ENCODE assay signal across 20 mouse cellular contexts in genomic region chr9:96783667-96784066, GRCm38 (mm10). TPM values are rescaled to one million over a fixed set of nuclear protein-coding genes. Genes with fewer than 3 reads are reported as not detected.
DNase-seq lines count a peak whose midpoint lies in the region; ATAC-seq lines count a peak whose summit lies in the region.
"Had no signal": no experiment of that assay in that cellular context is flagged by ENCODE, and none has a peak within 500 bp of the region (broad histone marks: within the 10 kb centered on the region; RNA-seq: fewer than 3 reads in every experiment).

No protein-coding gene starts in this region.

- no peak overlapping the region for H3K4me3 ChIP-seq in heart, embryonic 12.5 days
- H3K4me3 ChIP-seq in megakaryocyte, embryonic 14.5 days (replicated peaks): peak overlapping the region; percentile 12
- H3K4me3 ChIP-seq: heart, adult 2 months; kidney, embryonic 15.5 days; layer of hippocampus, adult 2 months; left cerebral cortex, adult 2 months; limb, embryonic 13.5 days; midbrain, embryonic 15.5 days; neural tube, embryonic 12.5 days; stomach, embryonic 15.5 days had no signal

- DNase-seq in heart, postnatal 36 days: no peak
- DNase-seq in thymus, postnatal 0 days (ENCODE audit: low spot score): peak; percentile 67
- DNase-seq in thymus, adult 18-20 months: no peak
- no peak for DNase-seq in cerebellum, postnatal 25 days
- no peak for DNase-seq in embryo, embryonic 10.5 days (ENCODE audit: low spot score)
- no peak for DNase-seq in layer of hippocampus, adult 18-20 months (ENCODE audit: low spot score in 2 of 2)
- DNase-seq: cerebellum, adult 2 months; embryo, embryonic 11 days; heart, adult 2 months had no signal

- H3K9ac ChIP-seq in heart, embryonic 12.5 days: no peak overlapping the region
- H3K9ac ChIP-seq: kidney, embryonic 15.5 days; limb, embryonic 13.5 days; midbrain, embryonic 15.5 days; neural tube, embryonic 12.5 days; stomach, embryonic 15.5 days had no signal

- peak overlapping the region; percentile 45 for H3K27ac ChIP-seq in heart, embryonic 12.5 days (ENCODE audit: poor library complexity, severe bottlenecking)
- H3K27ac ChIP-seq: heart, adult 2 months; kidney, embryonic 15.5 days; layer of hippocampus, adult 2 months; left cerebral cortex, adult 2 months; limb, embryonic 13.5 days; midbrain, embryonic 15.5 days; neural tube, embryonic 12.5 days; stomach, embryonic 15.5 days had no signal

- intact Hi-C loops in heart, postnatal 36 days (cut with DNase I): no loop called here

- no peaks in the 10 kb centered on the region for H3K27me3 ChIP-seq in heart, embryonic 12.5 days (replicated peaks)
- H3K27me3 ChIP-seq in megakaryocyte, embryonic 14.5 days (replicated peaks): peaks cover 5% of the 10 kb centered on the region
- H3K27me3 ChIP-seq: kidney, embryonic 15.5 days; limb, embryonic 13.5 days; midbrain, embryonic 15.5 days; neural tube, embryonic 12.5 days; stomach, embryonic 15.5 days had no signal

- H3K36me3 ChIP-seq in heart, embryonic 12.5 days: no peaks in the 10 kb centered on the region
- H3K36me3 ChIP-seq in megakaryocyte, embryonic 14.5 days (replicated peaks; ENCODE audit: low read length): no peaks in the 10 kb centered on the region
- H3K36me3 ChIP-seq: G1E; kidney, embryonic 15.5 days; limb, embryonic 13.5 days; midbrain, embryonic 15.5 days; neural tube, embryonic 12.5 days; stomach, embryonic 15.5 days had no signal

- WGBS in heart, embryonic 12.5 days: 64% methylated on average over 9 of the region's 9 CpGs

- ATAC-seq in heart, embryonic 12.5 days (ENCODE audit: insufficient number of reproducible peaks, low FRiP score): 0 out of 2 replicates have a peak, but pooled peaks have one; percentile 57
- ATAC-seq: forebrain, embryonic 14.5 days; midbrain, embryonic 15.5 days had no signal

- H3K4me2 ChIP-seq in heart, embryonic 12.5 days: no peak overlapping the region
- H3K4me2 ChIP-seq: kidney, embryonic 15.5 days; limb, embryonic 13.5 days; midbrain, embryonic 15.5 days; neural tube, embryonic 12.5 days; stomach, embryonic 15.5 days had no signal

- H3K4me1 ChIP-seq in heart, embryonic 12.5 days (replicated peaks): peaks cover 24% of the 10 kb centered on the region
- peaks cover 73% of the 10 kb centered on the region for H3K4me1 ChIP-seq in megakaryocyte, embryonic 14.5 days
- H3K4me1 ChIP-seq: midbrain, embryonic 15.5 days; neural tube, embryonic 12.5 days had no signal

- H3K9me3 ChIP-seq in heart, embryonic 12.5 days (replicated peaks): no peaks in the 10 kb centered on the region
- H3K9me3 ChIP-seq in megakaryocyte, embryonic 14.5 days: no peaks in the 10 kb centered on the region
- H3K9me3 ChIP-seq: G1E; kidney, embryonic 15.5 days; limb, embryonic 13.5 days; midbrain, embryonic 15.5 days; neural tube, embryonic 12.5 days; stomach, embryonic 15.5 days had no signal

RNA-seq across cellular contexts. Expression of gene Zbtb38, which starts 31.0 kb away (rescaled TPM):
- 31.3 and 32.1 TPM in 2 replicates for polyA plus RNA-seq in heart, embryonic 12.5 days (2016; fragmentation: Nextera tagmentation; extraction: Ambion mirVana)
- total RNA-seq in heart, postnatal 36 days (2021): 10 to 100 TPM; 39.1 to 39.8 TPM
- polyA plus RNA-seq in thymus, postnatal 0 days (2015; fragmentation: Nextera tagmentation; extraction: Ambion mirVana): 21.1 and 21.4 TPM in 2 replicates
- 1.5 and 2.8 TPM in 2 replicates for polyA plus RNA-seq in megakaryocyte, embryonic 14.5 days (2012; ENCODE audit: insufficient read depth, low replicate concordance)
- total RNA-seq in layer of hippocampus, adult 18-20 months (2021): 10 to 100 TPM; 65.0 to 65.8 TPM
